Comparison of ENCODE assay signal across 24 mouse cellular contexts in the genomic region with DNA sequence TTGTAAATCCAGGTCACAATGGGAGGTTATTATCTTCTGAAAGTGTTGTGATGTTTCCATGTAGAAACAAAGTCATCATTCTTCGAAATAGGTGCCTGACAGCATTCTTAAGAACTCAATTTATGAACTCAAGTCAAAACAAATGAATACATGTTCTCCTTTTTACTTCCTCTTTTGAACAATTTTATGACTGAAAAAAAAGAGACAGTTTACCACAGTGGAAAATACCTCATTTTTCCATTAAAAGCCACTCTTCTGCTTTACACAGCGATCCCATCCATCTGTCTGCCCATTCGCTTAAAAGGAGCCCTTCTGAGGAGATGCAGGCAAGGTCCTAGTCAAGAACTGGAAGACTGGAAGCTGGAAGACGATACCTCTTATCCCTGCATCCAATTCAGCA.
DNase-seq lines count a peak whose midpoint lies in the region; ATAC-seq and TF ChIP-seq lines count a peak whose summit lies in the region.
"Had no signal": no experiment of that assay in that cellular context is flagged by ENCODE, and none has a peak within 500 bp of the region (broad histone marks: within the 10 kb centered on the region; RNA-seq: fewer than 3 reads in every experiment).

No protein-coding gene starts in this region.

- dilution Hi-C loops in CH12.LX (cut with MboI; ENCODE audit: extremely low pct_ligation_motif_present, extremely low pct_unique_long_range_greater_than_20kb, low sequenced_read_pairs) = no loop called here

- no peaks in the 10 kb centered on the region for H3K9me3 ChIP-seq in lung, postnatal 0 days (ENCODE audit: low read length)
- H3K9me3 ChIP-seq in CH12.LX (replicated peaks; ENCODE audit: low read length) = no peaks in the 10 kb centered on the region
- H3K9me3 ChIP-seq: forebrain, embryonic 13.5 days; heart, embryonic 13.5 days; hindbrain, embryonic 13.5 days; liver, embryonic 13.5 days; midbrain, embryonic 12.5 days had no signal

- no peak for ATAC-seq in lung, postnatal 0 days
- peak; percentile 77 for ATAC-seq in common myeloid progenitor, adult 5-6 weeks (replicated peaks; ENCODE audit: low read depth, poor library complexity, severe bottlenecking)
- ATAC-seq in monocyte, adult 5-6 weeks (replicated peaks; ENCODE audit: insufficient number of reproducible peaks, low FRiP score, low TSS enrichment, poor library complexity, severe bottlenecking) = peak; percentile 42
- ATAC-seq: forebrain, embryonic 13.5 days; inflammation-experienced regulatory T-cells, adult 6 months had no signal

- no peaks in the 10 kb centered on the region for H3K79me2 ChIP-seq in CH12.LX (replicated peaks; ENCODE audit: control insufficient read depth, extremely low read depth, insufficient read depth, poor library complexity, severe bottlenecking)

- H3K4me1 ChIP-seq in lung, postnatal 0 days (ENCODE audit: insufficient read depth, low read depth, low read length) = no peaks in the 10 kb centered on the region
- peaks cover 16 to 24% of the 10 kb centered on the region in 2 experiments for H3K4me1 ChIP-seq in CH12.LX (ENCODE audit: control insufficient read depth in 1 of 2, insufficient read depth in 2 of 2)
- H3K4me1 ChIP-seq: forebrain, embryonic 13.5 days; heart, embryonic 13.5 days; hindbrain, embryonic 13.5 days; liver, embryonic 13.5 days; midbrain, embryonic 12.5 days had no signal

- TF ChIP-seq CTCF in lung, postnatal 0 days (IDR thresholded peaks at IDR 0.05) = no peak
- TF ChIP-seq CTCF in CH12.LX (conservative IDR thresholded peaks at IDR 0.05 in 1 of 2, IDR thresholded peaks at IDR 0.05 in 1 of 2; ENCODE audit: low read depth in 2 of 2, low read length in 2 of 2) = no peak

- DNase-seq in lung, postnatal 0 days (ENCODE audit: low spot score) = peak; percentile 23
- no peak for DNase-seq in lung, adult 18-20 months
- peak; percentile 79 for DNase-seq in CH12.LX (ENCODE audit: extremely low read depth)
- no peak for DNase-seq in frontal cortex, postnatal 36 days (ENCODE audit: low spot score in 2 of 2)
- DNase-seq in thymus, postnatal 4 days = no peak
- no peak for DNase-seq in neural tube, embryonic 10.5 days (ENCODE audit: extremely low spot score, low spot score)
- DNase-seq: adrenal gland, postnatal 14 days; cerebellum, adult 18-20 months; cerebellum, postnatal 14 days; gastrocnemius, adult 2 months; heart, postnatal 14 days; kidney, adult 2 months; kidney, postnatal 10 days; liver, embryonic 13.5 days; lung, embryonic 14.5 days; right cerebral cortex, postnatal 4 days had no signal

- no peaks in the 10 kb centered on the region for H3K36me3 ChIP-seq in lung, postnatal 0 days (ENCODE audit: insufficient read depth, low read length)
- no peaks in the 10 kb centered on the region for H3K36me3 ChIP-seq in CH12.LX (replicated peaks in 1 of 2; ENCODE audit: control insufficient read depth in 1 of 2, insufficient read depth in 1 of 2, low read length in 1 of 2)
- H3K36me3 ChIP-seq: heart, embryonic 13.5 days; hindbrain, embryonic 13.5 days; liver, embryonic 13.5 days; midbrain, embryonic 12.5 days had no signal

- H3K4me2 ChIP-seq in lung, postnatal 0 days (replicated peaks; ENCODE audit: low read depth, low read length) = no peak overlapping the region
- peak overlapping the region; percentile 31 for H3K4me2 ChIP-seq in CH12.LX (ENCODE audit: insufficient read depth, low read depth, poor library complexity, severe bottlenecking)
- H3K4me2 ChIP-seq: forebrain, embryonic 13.5 days; heart, embryonic 13.5 days; hindbrain, embryonic 13.5 days; liver, embryonic 13.5 days; lung, embryonic 14.5 days; midbrain, embryonic 12.5 days had no signal

- no peak for TF ChIP-seq RAD21 in CH12.LX (IDR thresholded peaks at IDR 0.05; ENCODE audit: low read depth, low read length)

- no peaks in the 10 kb centered on the region for H3K27me3 ChIP-seq in lung, postnatal 0 days (replicated peaks; ENCODE audit: insufficient read depth, low read length)
- no peaks in the 10 kb centered on the region for H3K27me3 ChIP-seq in CH12.LX (replicated peaks)
- H3K27me3 ChIP-seq: forebrain, embryonic 13.5 days; hindbrain, embryonic 13.5 days; liver, embryonic 13.5 days; midbrain, embryonic 12.5 days had no signal

- WGBS in lung, postnatal 0 days = 91% methylated on average over 4 of the region's 4 CpGs

- no peak overlapping the region for H3K4me3 ChIP-seq in lung, postnatal 0 days (ENCODE audit: low read depth, low read length)
- no peak overlapping the region for H3K4me3 ChIP-seq in CH12.LX (replicated peaks in 1 of 3; ENCODE audit: low read depth in 2 of 3, low read length in 2 of 3, poor library complexity in 1 of 3)
- H3K4me3 ChIP-seq: forebrain, embryonic 13.5 days; gastrocnemius, adult 2 months; heart, embryonic 13.5 days; hindbrain, embryonic 13.5 days; left cerebral cortex, adult 2 months; liver, embryonic 13.5 days; midbrain, embryonic 12.5 days had no signal

- no peak overlapping the region for H3K27ac ChIP-seq in lung, postnatal 0 days (ENCODE audit: low read length)
- H3K27ac ChIP-seq in CH12.LX (ENCODE audit: insufficient read depth, low read depth) = peak overlapping the region; percentile 63
- H3K27ac ChIP-seq: forebrain, embryonic 13.5 days; gastrocnemius, adult 2 months; heart, embryonic 13.5 days; hindbrain, embryonic 13.5 days; left cerebral cortex, adult 2 months; liver, embryonic 13.5 days; midbrain, embryonic 12.5 days had no signal

- no peak for TF ChIP-seq POLR2A in CH12.LX (IDR thresholded peaks at IDR 0.05; ENCODE audit: low read depth, low read length)

- TF ChIP-seq EP300 in lung, postnatal 0 days (IDR thresholded peaks at IDR 0.05) = no peak
- TF ChIP-seq EP300 in CH12.LX (IDR thresholded peaks at IDR 0.05; ENCODE audit: low read length) = peak; percentile 95

- H3K9ac ChIP-seq in lung, postnatal 0 days (replicated peaks; ENCODE audit: low read depth) = no peak overlapping the region
- no peak overlapping the region for H3K9ac ChIP-seq in CH12.LX (ENCODE audit: insufficient read depth, low read depth)
- H3K9ac ChIP-seq: forebrain, embryonic 13.5 days; heart, embryonic 13.5 days; hindbrain, embryonic 13.5 days; liver, embryonic 13.5 days; lung, embryonic 14.5 days; midbrain, embryonic 12.5 days had no signal

- in situ Hi-C loops in CH12.LX (cut with MboI; ENCODE audit: low pct_ligation_motif_present, low pct_unique_long_range_greater_than_20kb, low sequenced_read_pairs) = no loop called here

TF ChIP-seq in CH12.LX, 34 proteins besides CTCF, POLR2A, EP300 and RAD21:
- peak; percentile 88 for TF ChIP-seq MEF2A (IDR thresholded peaks at IDR 0.05; ENCODE audit: borderline replicate concordance, low read depth, low read length)
- TF ChIP-seq JUND (conservative IDR thresholded peaks at IDR 0.05; ENCODE audit: low read depth, low read length) = peak; percentile 77
- TF ChIP-seq SMC3 (IDR thresholded peaks at IDR 0.05; ENCODE audit: low read depth, low read length) = no peak
- no peak; the same call in 1 of the 2 replicates for TF ChIP-seq TCF12 (IDR thresholded peaks at IDR 0.05; ENCODE audit: low read depth, low read length)
- no peak for TF ChIP-seq MAX (IDR thresholded peaks at IDR 0.05; ENCODE audit: low read length)
- peak; percentile 37; the same call in 1 of the 2 replicates for TF ChIP-seq RCOR1 (conservative IDR thresholded peaks at IDR 0.05; ENCODE audit: low read depth, low read length)
- no peak for TF ChIP-seq GABPA (IDR thresholded peaks at IDR 0.05; ENCODE audit: insufficient replicate concordance, low read depth, low read length)
- no peak for TF ChIP-seq KAT2A (IDR thresholded peaks at IDR 0.05; ENCODE audit: insufficient replicate concordance, low read length)
- TF ChIP-seq NELFE (IDR thresholded peaks at IDR 0.05; ENCODE audit: low read depth, low read length) = no peak
- no peak for TF ChIP-seq UBTF (IDR thresholded peaks at IDR 0.05; ENCODE audit: low read depth, low read length)
- no peak for TF ChIP-seq MXI1 (IDR thresholded peaks at IDR 0.05; ENCODE audit: low read depth, low read length)
- TF ChIP-seq POLR2AphosphoS2 (IDR thresholded peaks at IDR 0.05; ENCODE audit: low read depth, low read length) = no peak
- 0 out of 2 replicates have a peak, but pooled peaks have one; percentile 76 for TF ChIP-seq IRF4 (IDR thresholded peaks at IDR 0.05; ENCODE audit: low read depth, low read length)
- TF ChIP-seq USF2 (conservative IDR thresholded peaks at IDR 0.05; ENCODE audit: low read depth, low read length) = no peak
- TF ChIP-seq CHD1 (IDR thresholded peaks at IDR 0.05; ENCODE audit: low read depth, low read length) = no peak
- peak; percentile 87; the same call in 1 of the 2 replicates for TF ChIP-seq JUN (IDR thresholded peaks at IDR 0.05; ENCODE audit: insufficient read depth, low read depth, low read length)
- TF ChIP-seq MYC (IDR thresholded peaks at IDR 0.05; ENCODE audit: low read depth, low read length) = peak; percentile 60; the same call in 1 of the 2 replicates
- TF ChIP-seq SIN3A (IDR thresholded peaks at IDR 0.05; ENCODE audit: low read length) = no peak
- peak; percentile 67 for TF ChIP-seq ETS1 (conservative IDR thresholded peaks at IDR 0.05; ENCODE audit: low read depth, low read length)
- peak; percentile 89 for TF ChIP-seq ZNF384 (IDR thresholded peaks at IDR 0.05; ENCODE audit: low read depth, low read length)
- peak; percentile 2; the same call in 1 of the 2 replicates for TF ChIP-seq CHD2 (IDR thresholded peaks at IDR 0.05; ENCODE audit: low read length)
- TF ChIP-seq NRF1 (IDR thresholded peaks at IDR 0.05; ENCODE audit: low read depth, low read length) = no peak
- TF ChIP-seq TBP (conservative IDR thresholded peaks at IDR 0.05; ENCODE audit: low read depth, low read length) = no peak
- no peak for TF ChIP-seq MAZ (IDR thresholded peaks at IDR 0.05; ENCODE audit: low read depth, low read length)
- TF ChIP-seq BHLHE40 (IDR thresholded peaks at IDR 0.05; ENCODE audit: low read depth, low read length) = peak; percentile 28
- TF ChIP-seq PAX5 (IDR thresholded peaks at IDR 0.05; ENCODE audit: low read length) = no peak
- no peak for TF ChIP-seq ZC3H11A (IDR thresholded peaks at IDR 0.05; ENCODE audit: low read depth, low read length)
- no peak for TF ChIP-seq ZMIZ1 (IDR thresholded peaks at IDR 0.05; ENCODE audit: low read depth, low read length)
- TF ChIP-seq ZKSCAN1 (IDR thresholded peaks at IDR 0.05; ENCODE audit: borderline replicate concordance, low read depth, low read length) = no peak
- TF ChIP-seq ELF1 (IDR thresholded peaks at IDR 0.05; ENCODE audit: low read depth, low read length) = no peak
- TF ChIP-seq MAFK (IDR thresholded peaks at IDR 0.05; ENCODE audit: insufficient replicate concordance, low read length) = no peak
- no peak for TF ChIP-seq E2F4 (IDR thresholded peaks at IDR 0.05; ENCODE audit: insufficient replicate concordance, low read depth, low read length)
- no peak for TF ChIP-seq HCFC1 (IDR thresholded peaks at IDR 0.05; ENCODE audit: low read depth, low read length)
- TF ChIP-seq USF1 (IDR thresholded peaks at IDR 0.05; ENCODE audit: low read depth, low read length) = no peak

Comparison
In these comparisons a context has a peak if more than half of its experiments do, and no peak if none do; other contexts are left out.
1. DNase-seq: peak in lung, postnatal 0 days (single experiment) and CH12.LX (single experiment); none in lung, adult 18-20 months (0 of 2), frontal cortex, postnatal 36 days (0 of 2), thymus, postnatal 4 days (single experiment) and neural tube, embryonic 10.5 days (single experiment).